Mouse (Mus musculus) urinary bladder, postnatal 36 days (tissue): ENCODE measurements around the gene Ppard.
"Not testable (repeated sequence)": the region's sequence is repeated elsewhere in the genome, so short reads cannot be mapped to it uniquely, and the experiment has no call there.

Experiments
- DNase-seq, 2 experiments: peaks; one replicate each; pipeline ENCODE4 v3.0.0; 2022; ENCODE audit warnings: low spot score in 2 of 2, mixed read lengths in 1 of 2

The Ppard gene

GRCm38 (mm10) chr17:28232475-28233060 lies at the start of gene Ppard:
Ppard (plus strand) TSS chr17:28232700.
- peak; percentile 96 to 98 for DNase-seq

GRCm38 (mm10) chr17:28184971-28185638 lies 47.4 kb upstream of the Ppard start:
- no peak for DNase-seq

GRCm38 (mm10) chr17:28188313-28188712 lies 44.2 kb upstream of the Ppard start:
- no peak for DNase-seq

GRCm38 (mm10) chr17:28192754-28193153 lies 39.7 kb upstream of the Ppard start:
- DNase-seq, result no peak

- DNase-seq, result no peak
These were observed 38.9 kb upstream of the Ppard start for GRCm38 (mm10) chr17:28193559-28193958.

GRCm38 (mm10) chr17:28195033-28195432 lies 37.5 kb upstream of the Ppard start:
- no peak for DNase-seq

GRCm38 (mm10) chr17:28197646-28198045 lies 34.9 kb upstream of the Ppard start:
- no peak for DNase-seq

GRCm38 (mm10) chr17:28201982-28202381 lies 30.5 kb upstream of the Ppard start:
- no peak for DNase-seq

- peak in 1 of 2 experiments; percentile 26 for DNase-seq
These were observed 28.3 kb upstream of the Ppard start for GRCm38 (mm10) chr17:28204052-28204720.

GRCm38 (mm10) chr17:28205443-28205842 lies 27.1 kb upstream of the Ppard start:
- no peak for DNase-seq

GRCm38 (mm10) chr17:28207092-28207491 lies 25.4 kb upstream of the Ppard start:
- no peak for DNase-seq

GRCm38 (mm10) chr17:28207591-28208313 lies 24.7 kb upstream of the Ppard start, which contains the start of gene Def6:
Def6 (plus strand) TSS chr17:28207778.
- DNase-seq, result peak; percentile 80 to 83

GRCm38 (mm10) chr17:28208314-28208612 lies 24.2 kb upstream of the Ppard start:
- no peak for DNase-seq

- no peak for DNase-seq
These were observed 22.9 kb upstream of the Ppard start for GRCm38 (mm10) chr17:28209457-28210110.

GRCm38 (mm10) chr17:28211921-28212341 lies 20.6 kb upstream of the Ppard start:
- no peak for DNase-seq

GRCm38 (mm10) chr17:28212391-28212790 lies 20.1 kb upstream of the Ppard start:
- DNase-seq, result no peak

GRCm38 (mm10) chr17:28213236-28213635 lies 19.3 kb upstream of the Ppard start:
- no peak for DNase-seq

GRCm38 (mm10) chr17:28216791-28217190 lies 15.7 kb upstream of the Ppard start:
- DNase-seq, result no peak

GRCm38 (mm10) chr17:28217721-28218649 lies 14.5 kb upstream of the Ppard start:
- no peak for DNase-seq

GRCm38 (mm10) chr17:28222463-28222862 lies 10.0 kb upstream of the Ppard start:
- DNase-seq, result not testable (repeated sequence)
